Mouse (Mus musculus): ENCODE results near the gene Fcgbp.

DNA sequence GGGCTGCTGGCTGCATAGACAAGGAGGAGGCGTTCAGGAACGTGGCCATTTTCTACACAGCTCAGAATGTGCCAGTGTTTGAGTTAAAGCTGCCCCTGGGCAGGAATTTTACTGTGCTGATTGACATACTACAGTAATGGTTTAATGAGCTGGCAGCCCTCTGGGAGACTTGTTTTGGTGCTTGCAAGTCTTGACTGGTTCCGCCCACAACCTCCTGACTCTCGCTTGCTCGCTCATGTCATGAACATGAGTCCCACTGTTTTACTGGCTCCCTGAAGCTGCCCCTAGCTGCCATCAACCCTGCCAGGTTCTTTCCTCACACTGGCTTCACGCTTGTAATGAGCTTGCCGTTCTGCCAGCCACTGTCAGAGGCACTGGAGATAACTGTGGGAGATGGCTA is 13.2 kb downstream of the Fcgbp start:
- TF ChIP-seq CTCF (IDR thresholded peaks at IDR 0.05; ENCODE audit: low read depth): no peak
- TF ChIP-seq EP300 (IDR thresholded peaks at IDR 0.05; ENCODE audit: low read depth): no peak

All from liver, postnatal 0 days (tissue).